Mouse (Mus musculus): ENCODE data around the gene Slc7a6.

DNA sequence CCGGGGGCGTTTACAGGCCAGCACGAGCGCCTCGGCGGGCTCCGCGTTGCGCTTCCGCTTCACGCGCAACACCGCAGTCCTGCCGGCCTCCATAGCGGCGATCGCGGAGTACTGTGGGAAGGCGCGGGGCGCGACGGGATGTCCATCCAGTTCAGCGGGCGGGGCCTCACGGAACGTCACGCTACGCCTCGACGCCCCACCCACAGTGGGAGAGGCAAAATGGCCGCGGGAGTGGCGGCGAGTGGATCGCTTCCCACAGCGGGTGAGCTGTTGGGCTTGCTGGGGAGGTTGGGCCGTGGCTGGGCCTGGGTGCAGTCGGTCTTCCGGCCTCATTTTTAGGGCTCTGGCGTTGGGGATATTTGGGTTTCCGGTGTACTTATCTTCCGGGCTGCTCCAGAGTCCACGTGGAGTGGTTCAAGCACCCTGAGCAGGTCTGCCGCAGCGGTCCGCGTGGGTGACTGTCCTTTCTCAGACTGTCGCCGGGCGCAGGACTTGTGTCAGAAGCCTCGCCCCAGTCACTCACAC lies 42.2 kb downstream of the Slc7a6 start, which contains the start of the genes Slc7a6os and Prmt7:
- TF ChIP-seq EP300 (IDR thresholded peaks at IDR 0.05; ENCODE audit: low read depth), result no peak
- peak; percentile 22 for TF ChIP-seq CTCF (IDR thresholded peaks at IDR 0.05; ENCODE audit: low read depth)

All from liver, postnatal 0 days (tissue).